Mouse (Mus musculus): Measurements from ENCODE around the gene Gm15155. TPM values are rescaled to one million over a fixed set of nuclear protein-coding genes. Genes with fewer than 3 reads are reported as not detected.
"Not testable (repeated sequence)": the region's sequence is repeated elsewhere in the genome, so short reads cannot be mapped to it uniquely, and the experiment has no call there.

The Gm15155 gene
- polyA plus RNA-seq, 1 experiment from 2014 or later: not detected

DNA sequence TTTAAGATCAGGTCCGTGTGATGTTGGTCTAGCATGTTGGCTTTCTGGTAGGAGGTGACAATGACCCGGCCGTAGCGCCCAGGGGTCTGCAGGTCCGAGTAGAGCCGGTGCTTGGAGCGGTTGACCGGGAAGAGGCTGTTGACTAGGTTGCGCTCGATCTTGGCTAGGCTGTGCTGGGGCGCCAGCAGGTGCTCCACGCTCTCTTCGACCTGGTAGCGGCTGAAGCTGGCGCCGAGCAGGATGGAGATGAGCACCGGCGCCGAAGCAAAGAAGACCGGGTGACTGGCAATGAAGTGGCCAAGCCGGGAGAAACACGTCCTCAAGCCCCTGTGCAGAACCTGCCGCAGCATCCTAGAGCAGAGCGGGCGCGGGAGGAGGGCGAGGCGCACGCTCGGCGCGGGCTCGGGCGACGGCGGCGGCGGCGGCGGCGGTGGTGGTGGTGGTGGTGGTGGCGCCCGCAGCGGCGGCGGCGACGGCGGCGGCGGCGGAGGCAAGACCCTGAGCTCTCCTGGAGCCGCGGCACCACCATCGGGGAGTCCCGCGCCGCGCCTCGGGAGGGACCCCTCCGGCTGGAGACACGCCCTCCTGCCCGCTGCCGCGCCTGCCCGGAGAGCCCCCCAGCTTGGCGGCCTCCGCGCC lies 1.5 kb upstream of the Gm15155 start:
- H3K27ac ChIP-seq (ENCODE audit: low read length): no peak overlapping the region
- peak overlapping the region; percentile 33 for H3K4me3 ChIP-seq (ENCODE audit: low read depth, low read length)
- WGBS (ENCODE audit: insufficient replicate concordance): 16% methylated on average over 36 of the region's 69 CpGs
- no peaks in the 10 kb centered on the region for H3K9me3 ChIP-seq (replicated peaks; ENCODE audit: control insufficient read depth, low read length)
- no peak overlapping the region for H3K9ac ChIP-seq (ENCODE audit: low read depth, low read length)
- H3K27me3 ChIP-seq (ENCODE audit: control insufficient read depth, insufficient read depth, low read depth, low read length): peaks cover 34% of the 10 kb centered on the region
- H3K36me3 ChIP-seq (ENCODE audit: control insufficient read depth, insufficient read depth): no peaks in the 10 kb centered on the region
- H3K4me2 ChIP-seq (ENCODE audit: low read depth, low read length): peak overlapping the region; percentile 47
- H3K4me1 ChIP-seq (ENCODE audit: control insufficient read depth, low read depth, low read length): no peaks in the 10 kb centered on the region
- no peak for ATAC-seq (ENCODE audit: low read depth)

DNA sequence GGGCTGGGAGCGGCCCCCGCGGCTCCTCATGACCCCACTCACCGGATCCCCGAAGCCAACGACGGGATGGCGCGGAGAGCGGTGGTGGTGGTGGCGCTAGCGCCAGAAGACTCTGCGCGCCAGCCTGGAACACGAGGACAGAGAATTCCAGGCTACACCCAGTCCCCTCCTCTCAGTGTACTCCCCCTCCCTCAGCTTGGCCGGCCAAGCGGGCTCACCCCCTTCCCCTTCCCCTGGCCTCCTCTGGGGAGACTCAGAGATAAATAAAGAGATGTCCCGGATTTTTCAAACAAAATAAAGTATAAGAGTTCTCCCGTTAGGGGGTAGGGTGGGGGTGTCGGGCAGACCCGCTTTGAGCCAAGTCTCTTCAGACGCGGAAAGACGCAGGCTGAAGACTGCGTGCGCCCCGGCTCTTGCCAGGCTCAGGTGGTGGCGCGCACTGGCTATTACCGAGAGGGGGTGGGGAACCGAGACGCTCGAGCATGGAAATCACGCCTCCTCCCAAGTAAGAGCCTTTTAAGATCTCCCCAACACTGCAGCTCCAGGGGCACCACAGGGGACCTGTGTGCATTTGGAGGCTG lies 750 bp upstream of the Gm15155 start, which contains the start of gene Ptchd1:
Gene Ptchd1 (minus strand): TSS at position 114 of the 581 bp plus-strand sequence.
- H3K36me3 ChIP-seq (ENCODE audit: control insufficient read depth, insufficient read depth): no peaks in the 10 kb centered on the region
- H3K4me1 ChIP-seq (ENCODE audit: control insufficient read depth, low read depth, low read length): no peaks in the 10 kb centered on the region
- 27% methylated on average over 32 of the region's 34 CpGs for WGBS (ENCODE audit: insufficient replicate concordance)
- no peak within 1 kb of the TSS for H3K27ac ChIP-seq (ENCODE audit: low read length)
- peak within 1 kb of the TSS; percentile 33 for H3K4me3 ChIP-seq (ENCODE audit: low read depth, low read length)
- no peak for ATAC-seq (ENCODE audit: low read depth)
- H3K9ac ChIP-seq (ENCODE audit: low read depth, low read length): no peak within 1 kb of the TSS
- H3K9me3 ChIP-seq (replicated peaks; ENCODE audit: control insufficient read depth, low read length): no peaks in the 10 kb centered on the region
- peak within 1 kb of the TSS; percentile 47 for H3K4me2 ChIP-seq (ENCODE audit: low read depth, low read length)
- H3K27me3 ChIP-seq (ENCODE audit: control insufficient read depth, insufficient read depth, low read depth, low read length): peaks cover 34% of the 10 kb centered on the region

DNA sequence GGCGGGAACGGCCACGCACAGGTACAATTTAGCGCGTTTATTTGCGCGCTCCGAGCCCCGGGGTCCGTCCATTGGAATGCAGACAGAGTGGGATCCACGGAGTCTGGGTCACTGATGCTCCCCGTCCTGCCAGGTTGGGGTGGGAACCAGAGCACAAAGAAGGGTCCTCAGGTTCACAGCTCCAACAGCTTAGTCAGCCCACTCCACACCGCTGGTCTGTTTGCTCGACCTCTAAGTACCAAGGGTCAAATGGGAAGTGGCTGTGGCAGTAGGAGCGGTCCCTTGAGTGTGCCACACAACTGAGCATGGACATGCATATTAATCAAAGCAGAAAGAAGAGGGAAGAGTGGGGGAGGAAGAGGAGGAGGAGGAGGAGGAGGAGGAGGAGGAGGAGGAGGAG lies 354 bp downstream of the Gm15155 start:
- WGBS (ENCODE audit: insufficient replicate concordance): 12% methylated on average over 15 of the region's 15 CpGs
- Histone ChIP-seq H3K9me3 (replicated peaks; ENCODE audit: control insufficient read depth, low read length) (no peaks in the 10 kb centered on the region), H3K27me3 (ENCODE audit: control insufficient read depth, insufficient read depth, low read depth, low read length) (peaks cover 34% of the 10 kb centered on the region), H3K4me3 (ENCODE audit: low read depth, low read length) (no peak overlapping the region), H3K4me1 (ENCODE audit: control insufficient read depth, low read depth, low read length) (no peaks in the 10 kb centered on the region), H3K27ac (ENCODE audit: low read length) (no peak overlapping the region), H3K4me2 (ENCODE audit: low read depth, low read length) (no peak overlapping the region), H3K36me3 (ENCODE audit: control insufficient read depth, insufficient read depth) (no peaks in the 10 kb centered on the region), H3K9ac (ENCODE audit: low read depth, low read length) (no peak overlapping the region)
- no peak for ATAC-seq (ENCODE audit: low read depth)

DNA sequence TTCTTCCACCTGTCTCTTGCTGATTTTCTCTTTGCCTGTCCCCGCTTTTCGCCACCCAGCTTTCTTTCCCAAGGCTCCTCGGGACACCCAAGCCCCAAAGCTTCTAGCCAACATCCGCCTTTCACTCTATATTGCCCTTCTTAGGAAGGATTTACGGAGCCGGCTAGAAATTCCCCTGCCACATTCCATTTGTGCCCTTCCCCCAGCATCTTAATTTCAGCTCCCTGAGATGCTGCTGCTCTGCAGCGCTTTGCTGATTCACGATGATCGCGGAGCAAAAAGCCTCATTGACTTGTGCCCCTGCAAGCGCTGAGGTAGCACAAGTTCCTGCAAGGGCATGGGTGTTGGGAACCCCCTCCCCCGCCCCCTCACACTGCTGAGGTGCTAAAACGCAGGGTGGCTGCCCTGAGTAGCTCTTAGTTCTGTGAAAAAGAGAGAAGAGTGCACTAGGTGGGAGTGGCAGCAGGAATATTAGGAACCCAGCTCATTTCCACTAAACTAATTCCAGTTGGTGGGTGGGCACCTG lies 1.2 kb downstream of the Gm15155 start:
- Histone ChIP-seq H3K27ac (ENCODE audit: low read length) (no peak overlapping the region), H3K27me3 (ENCODE audit: control insufficient read depth, insufficient read depth, low read depth, low read length) (peaks cover 34% of the 10 kb centered on the region), H3K4me1 (ENCODE audit: control insufficient read depth, low read depth, low read length) (no peaks in the 10 kb centered on the region), H3K9ac (ENCODE audit: low read depth, low read length) (no peak overlapping the region), H3K9me3 (replicated peaks; ENCODE audit: control insufficient read depth, low read length) (no peaks in the 10 kb centered on the region), H3K36me3 (ENCODE audit: control insufficient read depth, insufficient read depth) (no peaks in the 10 kb centered on the region), H3K4me3 (ENCODE audit: low read depth, low read length) (no peak overlapping the region), H3K4me2 (ENCODE audit: low read depth, low read length) (no peak overlapping the region)
- WGBS (ENCODE audit: insufficient replicate concordance): 9% methylated on average over 13 of the region's 13 CpGs
- ATAC-seq (ENCODE audit: low read depth): no peak

DNA sequence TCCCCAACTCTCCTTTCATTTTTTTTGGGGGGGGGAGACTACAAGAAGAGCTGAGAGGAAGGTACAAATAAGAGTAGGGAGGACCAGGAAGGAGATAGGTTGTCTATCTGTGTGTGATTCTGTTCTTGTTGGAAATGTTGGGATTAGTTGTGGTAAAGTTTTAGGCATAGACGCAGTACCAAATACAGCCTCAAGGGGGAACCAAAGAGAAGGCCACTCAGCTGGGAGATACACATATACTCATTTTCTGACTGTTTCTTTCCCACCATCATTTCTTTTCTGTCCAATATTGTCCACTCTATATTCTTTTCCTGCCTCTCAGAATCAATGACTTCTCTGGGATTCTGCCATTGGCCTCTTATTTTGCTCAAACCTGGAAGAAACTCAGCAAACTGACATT lies 19.4 kb downstream of the Gm15155 start:
- no peaks in the 10 kb centered on the region for H3K36me3 ChIP-seq (ENCODE audit: control insufficient read depth, insufficient read depth)
- H3K9me3 ChIP-seq (replicated peaks; ENCODE audit: control insufficient read depth, low read length): no peaks in the 10 kb centered on the region
- H3K4me3 ChIP-seq (ENCODE audit: low read depth, low read length): no peak overlapping the region
- ATAC-seq (ENCODE audit: low read depth): no peak
- no peak overlapping the region for H3K27ac ChIP-seq (ENCODE audit: low read length)
- whole genome bisulfite sequencing (ENCODE audit: insufficient replicate concordance): 0% methylated on average over 1 of the region's 1 CpGs
- no peak overlapping the region for H3K9ac ChIP-seq (ENCODE audit: low read depth, low read length)
- H3K4me2 ChIP-seq (ENCODE audit: low read depth, low read length): no peak overlapping the region
- no peaks in the 10 kb centered on the region for H3K27me3 ChIP-seq (ENCODE audit: control insufficient read depth, insufficient read depth, low read depth, low read length)
- no peaks in the 10 kb centered on the region for H3K4me1 ChIP-seq (ENCODE audit: control insufficient read depth, low read depth, low read length)

DNA sequence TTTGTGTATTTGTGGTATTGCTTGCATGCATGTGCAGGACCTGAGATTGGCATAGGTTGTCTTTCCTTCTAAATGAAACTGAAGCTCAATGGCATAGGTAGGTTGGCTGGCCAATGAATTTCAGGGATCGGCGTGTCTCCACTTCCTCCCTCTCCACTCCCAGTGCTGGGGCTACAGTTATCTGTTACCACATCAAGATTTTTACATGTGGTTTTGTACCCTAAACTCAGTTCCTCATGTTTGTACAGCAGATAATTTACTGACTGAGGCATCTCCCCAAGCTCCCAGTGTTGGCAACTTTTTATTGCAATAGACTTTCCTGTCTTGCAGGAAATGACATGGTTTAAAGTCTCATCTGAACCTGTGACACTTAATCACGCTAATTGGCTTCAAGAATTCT lies 21.4 kb downstream of the Gm15155 start:
- Histone ChIP-seq H3K36me3 (ENCODE audit: control insufficient read depth, insufficient read depth) (no peaks in the 10 kb centered on the region), H3K9ac (ENCODE audit: low read depth, low read length) (no peak overlapping the region), H3K4me3 (ENCODE audit: low read depth, low read length) (no peak overlapping the region), H3K4me1 (ENCODE audit: control insufficient read depth, low read depth, low read length) (no peaks in the 10 kb centered on the region), H3K27me3 (ENCODE audit: control insufficient read depth, insufficient read depth, low read depth, low read length) (no peaks in the 10 kb centered on the region), H3K4me2 (ENCODE audit: low read depth, low read length) (no peak overlapping the region), H3K9me3 (replicated peaks; ENCODE audit: control insufficient read depth, low read length) (no peaks in the 10 kb centered on the region), H3K27ac (ENCODE audit: low read length) (no peak overlapping the region)
- 45% methylated on average over 3 of the region's 3 CpGs for WGBS (ENCODE audit: insufficient replicate concordance)
- no peak for ATAC-seq (ENCODE audit: low read depth)

DNA sequence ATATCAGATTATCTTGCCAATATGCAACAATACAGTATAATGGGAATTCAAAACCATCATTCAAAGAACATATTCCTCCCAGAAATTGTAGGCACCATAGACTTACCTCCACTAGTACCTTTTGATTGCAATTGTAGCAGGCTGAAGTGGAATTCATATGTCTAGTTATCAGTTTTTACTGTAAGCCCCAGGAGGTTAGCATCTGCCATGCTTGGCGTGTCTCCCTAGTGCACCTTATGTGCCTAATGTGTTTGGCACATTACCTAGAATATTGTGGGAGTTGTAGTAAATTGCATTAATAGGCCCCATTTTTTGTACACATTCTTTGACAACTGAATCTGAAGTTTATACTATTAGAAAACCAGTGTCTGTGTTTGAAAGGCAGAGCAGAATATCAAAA lies 33.4 kb downstream of the Gm15155 start:
- Histone ChIP-seq H3K4me1 (ENCODE audit: control insufficient read depth, low read depth, low read length) (no peaks in the 10 kb centered on the region), H3K4me3 (ENCODE audit: low read depth, low read length) (no peak overlapping the region), H3K36me3 (ENCODE audit: control insufficient read depth, insufficient read depth) (no peaks in the 10 kb centered on the region), H3K27ac (ENCODE audit: low read length) (no peak overlapping the region), H3K9me3 (replicated peaks; ENCODE audit: control insufficient read depth, low read length) (no peaks in the 10 kb centered on the region), H3K27me3 (ENCODE audit: control insufficient read depth, insufficient read depth, low read depth, low read length) (no peaks in the 10 kb centered on the region), H3K4me2 (ENCODE audit: low read depth, low read length) (no peak overlapping the region), H3K9ac (ENCODE audit: low read depth, low read length) (no peak overlapping the region)
- ATAC-seq (ENCODE audit: low read depth): no peak
- WGBS (ENCODE audit: insufficient replicate concordance): 60% methylated on average over 1 of the region's 1 CpGs

DNA sequence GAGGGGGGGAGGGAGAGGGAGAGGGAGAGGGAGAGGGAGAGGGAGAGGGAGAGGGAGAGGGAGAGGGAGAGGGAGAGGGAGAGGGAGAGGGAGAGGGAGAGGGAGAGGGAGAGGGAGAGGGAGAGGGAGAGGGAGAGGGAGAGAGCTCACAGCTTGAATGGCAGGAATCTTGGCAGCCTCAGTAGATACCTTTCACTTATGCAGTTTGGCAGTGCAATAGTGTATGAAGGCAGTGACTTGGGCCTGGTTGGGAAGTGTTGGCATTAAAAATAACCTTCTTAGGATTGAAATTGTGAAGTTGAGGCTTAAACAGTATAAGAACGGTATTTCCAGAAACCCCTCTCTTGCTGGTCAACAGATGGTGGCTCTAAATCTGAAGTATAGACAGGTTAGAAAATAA lies 65.9 kb downstream of the Gm15155 start:
- not testable (repeated sequence) for H3K36me3 ChIP-seq (ENCODE audit: control insufficient read depth, insufficient read depth); H3K4me2 ChIP-seq (ENCODE audit: low read depth, low read length); H3K4me3 ChIP-seq (ENCODE audit: low read depth, low read length); H3K4me1 ChIP-seq (ENCODE audit: control insufficient read depth, low read depth, low read length); H3K27me3 ChIP-seq (ENCODE audit: control insufficient read depth, insufficient read depth, low read depth, low read length); H3K9me3 ChIP-seq (replicated peaks; ENCODE audit: control insufficient read depth, low read length); ATAC-seq (ENCODE audit: low read depth); H3K9ac ChIP-seq (ENCODE audit: low read depth, low read length); H3K27ac ChIP-seq (ENCODE audit: low read length)
- WGBS (ENCODE audit: insufficient replicate concordance): 72% methylated on average over 1 of the region's 1 CpGs

DNA sequence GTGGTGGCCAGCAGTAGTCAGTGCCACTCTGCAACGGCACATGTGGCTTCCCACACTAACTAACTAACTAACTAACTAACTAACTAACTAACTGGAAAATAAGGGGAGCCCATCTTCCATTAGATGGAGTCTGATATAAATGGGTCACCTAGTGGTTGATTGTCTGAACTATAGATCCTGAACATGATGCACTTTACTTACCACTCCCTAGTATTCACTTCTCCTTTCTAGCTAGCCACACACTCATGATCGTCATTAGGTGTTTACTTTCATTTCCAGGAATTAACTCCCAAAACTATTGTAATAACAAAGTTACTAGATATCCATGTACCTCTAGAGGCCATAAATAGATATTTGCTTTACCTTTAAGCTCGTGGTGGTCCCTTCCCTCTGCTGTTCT lies 99.6 kb downstream of the Gm15155 start:
- Histone ChIP-seq H3K4me1 (ENCODE audit: control insufficient read depth, low read depth, low read length) (no peaks in the 10 kb centered on the region), H3K27ac (ENCODE audit: low read length) (no peak overlapping the region), H3K27me3 (ENCODE audit: control insufficient read depth, insufficient read depth, low read depth, low read length) (no peaks in the 10 kb centered on the region), H3K4me2 (ENCODE audit: low read depth, low read length) (no peak overlapping the region), H3K9ac (ENCODE audit: low read depth, low read length) (no peak overlapping the region), H3K36me3 (ENCODE audit: control insufficient read depth, insufficient read depth) (no peaks in the 10 kb centered on the region), H3K4me3 (ENCODE audit: low read depth, low read length) (no peak overlapping the region), H3K9me3 (replicated peaks; ENCODE audit: control insufficient read depth, low read length) (no peaks in the 10 kb centered on the region)
- WGBS (ENCODE audit: insufficient replicate concordance): 49% methylated on average over 3 of the region's 3 CpGs
- ATAC-seq (ENCODE audit: low read depth): no peak

Measured in liver, embryonic 16.5 days (tissue).